Mouse (Mus musculus) olfactory bulb, adult 2 months (tissue): ENCODE data around the gene Fbxl5. TPM values are rescaled to one million over a fixed set of nuclear protein-coding genes. Genes with fewer than 3 reads are reported as not detected.

Source experiments
- H3K27ac ChIP-seq: fragments of 200-500 bp; 2 replicates; pipeline ENCODE4 v1.5.1; 2012; ENCODE audit warnings: low read depth, low read length; ENCODE audit not compliant: insufficient read depth
- H3K4me1 ChIP-seq: fragments of 200-500 bp; 2 replicates; pipeline ENCODE4 v1.6.1; 2012; ENCODE audit warnings: low read length; ENCODE audit not compliant: control insufficient read depth, insufficient read depth
- H3K4me3 ChIP-seq: fragments of 200-500 bp; 2 replicates; pipeline ENCODE4 v1.5.1; 2012; ENCODE audit warnings: mild to moderate bottlenecking, low read depth, low read length, moderate library complexity; ENCODE audit not compliant: insufficient read depth
- CTCF ChIP-seq: fragments of 200-500 bp; IDR thresholded peaks from 2 replicates; pipeline ENCODE4 v1.5.1; 2012; ENCODE audit warnings: low read depth, mild to moderate bottlenecking, low read length, moderate library complexity; ENCODE audit not compliant: insufficient read depth
- POLR2A ChIP-seq: fragments of 200-500 bp; IDR thresholded peaks from 2 replicates; pipeline ENCODE4 v1.6.1; 2012; ENCODE audit warnings: mild to moderate bottlenecking, low read depth, low read length, moderate library complexity; ENCODE audit not compliant: insufficient read depth
- WGBS: fragments of 180-500 bp; shearing (Covaris S2); methylation state at CpG from one replicate; pipeline ENCODE4 v1.1.7; 2018; 5-methylcytosine and 5-hydroxymethylcytosine counted together
- polyA plus RNA-seq: library from polyadenylated mRNA; stranded (reverse); fragments of >200 nt; gene quantifications from 2 replicates; pipeline ENCODE4 v1.2.4, GENCODE M21; 2012; ENCODE audit warnings: low replicate concordance; ENCODE audit not compliant: missing spikeins, insufficient read depth, insufficient read length

The Fbxl5 gene
- polyA plus RNA-seq, 1 experiment = not detected

DNA sequence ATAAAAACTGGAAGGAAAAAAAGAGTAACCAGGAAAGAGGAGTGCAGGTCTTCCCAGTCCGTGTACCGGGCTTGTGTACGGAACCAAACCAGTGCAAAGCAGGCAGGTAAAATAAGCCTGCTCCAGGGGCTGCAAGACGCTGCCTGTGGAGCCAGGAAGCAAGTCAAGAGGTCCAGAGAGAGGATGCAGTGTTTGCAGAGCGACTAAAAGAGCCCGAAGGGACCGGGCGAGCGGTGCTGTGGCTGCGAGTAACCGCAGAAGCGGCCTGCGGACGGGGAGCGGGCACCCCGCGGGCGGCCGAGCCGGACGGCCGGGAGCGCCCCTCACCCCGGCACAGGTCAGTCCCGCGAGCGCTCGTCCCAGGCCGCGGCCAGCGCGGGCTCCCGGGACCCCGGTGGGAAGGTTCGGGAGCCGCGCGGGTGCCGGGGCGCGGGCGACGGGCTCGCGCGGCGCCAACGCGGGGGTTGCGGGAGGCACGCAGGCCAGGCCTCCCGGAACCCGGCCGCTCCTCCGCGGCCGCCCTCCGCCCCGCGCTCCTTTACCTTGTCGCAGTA, 39.9 kb downstream of the Fbxl5 start:
- TF ChIP-seq CTCF (no peak), POLR2A (no peak)
- under 1% methylated on average over 60 of the region's 61 CpGs for WGBS
- H3K4me1 ChIP-seq = peaks cover 2% of the 10 kb centered on the region

DNA sequence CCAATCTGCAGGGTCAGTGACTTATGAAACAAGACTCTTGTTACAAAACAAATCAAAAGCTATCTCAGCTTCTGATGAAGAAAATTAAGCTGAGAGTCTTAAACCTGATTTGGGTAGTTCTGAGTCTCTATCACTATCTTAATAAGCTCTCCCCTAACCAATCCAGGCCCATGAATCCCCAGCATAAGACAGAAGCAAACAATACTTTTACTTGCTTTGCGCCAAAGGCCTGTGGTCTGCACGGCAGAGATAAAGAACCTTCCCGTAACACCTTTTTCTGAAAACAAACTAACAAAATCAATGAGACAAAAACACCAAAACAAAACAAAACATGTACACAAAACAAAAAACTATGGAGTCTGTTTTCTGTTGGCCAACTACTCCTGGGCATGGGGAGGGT, 42.9 kb downstream of the Fbxl5 start:
- TF ChIP-seq POLR2A (no peak), CTCF (no peak)
- WGBS = 91% methylated on average over 3 of the region's 3 CpGs
- no peak overlapping the region for H3K27ac ChIP-seq
- no peak overlapping the region for H3K4me3 ChIP-seq
- peaks cover 2% of the 10 kb centered on the region for H3K4me1 ChIP-seq

More for the DNA sequence above, 39.9 kb downstream of the Fbxl5 start:
- H3K4me3 ChIP-seq = peak overlapping the region; percentile 76
- peak overlapping the region; percentile 58 for H3K27ac ChIP-seq

GRCm38 (mm10) chr5:43776993-43777392, 44.4 kb downstream of the Fbxl5 start:
- Histone ChIP-seq H3K4me3 (no peak overlapping the region), H3K27ac (no peak overlapping the region), H3K4me1 (no peaks in the 10 kb centered on the region)
- 21% methylated on average over 1 of the region's 1 CpGs for WGBS
- no peak for TF ChIP-seq CTCF
- no peak for TF ChIP-seq POLR2A

- TF ChIP-seq POLR2A = no peak
- TF ChIP-seq CTCF = no peak
- H3K27ac ChIP-seq = no peak overlapping the region
Observed at GRCm38 (mm10) chr5:43776407-43776806, 45.0 kb downstream of the Fbxl5 start.

GRCm38 (mm10) chr5:43771555-43771954, 49.9 kb downstream of the Fbxl5 start:
- 78% methylated on average over 3 of the region's 3 CpGs for WGBS
- no peak overlapping the region for H3K4me3 ChIP-seq
- no peaks in the 10 kb centered on the region for H3K4me1 ChIP-seq
- TF ChIP-seq POLR2A = no peak
- H3K27ac ChIP-seq = no peak overlapping the region

More at GRCm38 (mm10) chr5:43776407-43776806, 45.0 kb downstream of the Fbxl5 start:
- Histone ChIP-seq H3K4me1 (no peaks in the 10 kb centered on the region), H3K4me3 (no peak overlapping the region)

DNA sequence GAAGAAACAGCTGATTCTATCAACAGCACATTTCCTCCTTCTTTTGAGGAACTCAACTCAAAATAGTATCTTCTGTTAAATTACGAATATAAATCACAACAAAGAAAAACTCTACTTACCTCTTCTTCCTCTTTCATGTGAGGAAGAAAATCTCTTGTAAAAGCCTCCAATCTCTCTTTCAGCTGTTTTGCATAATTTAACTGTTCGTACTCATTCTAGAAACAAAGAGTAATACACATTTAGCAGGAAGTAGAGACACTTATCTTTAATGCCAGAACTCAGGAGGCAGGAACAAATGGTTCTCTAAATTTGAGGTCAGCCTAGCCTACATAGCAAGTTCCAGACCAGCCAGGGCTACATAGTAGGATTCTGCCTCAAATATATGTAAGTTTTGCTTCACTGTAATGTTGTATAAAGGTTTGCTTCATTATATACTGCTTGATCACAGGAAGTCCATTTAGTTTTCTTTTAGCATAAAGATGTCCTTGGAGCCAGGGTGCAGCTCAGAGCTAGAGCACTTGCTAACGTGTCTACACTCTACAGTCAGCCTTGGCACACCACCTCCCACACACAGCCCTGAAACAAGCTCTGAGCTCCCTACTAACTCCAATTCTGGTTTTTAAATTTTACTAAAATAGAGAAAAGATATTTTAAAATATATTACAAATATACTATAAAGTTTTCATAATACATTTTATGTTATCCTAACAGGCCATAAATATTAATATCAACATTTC, 50.7 kb downstream of the Fbxl5 start:
- no peak for TF ChIP-seq POLR2A
- TF ChIP-seq CTCF = no peak
- WGBS = 60% methylated on average over 3 of the region's 3 CpGs

GRCm38 (mm10) chr5:43749092-43749491, 72.3 kb downstream of the Fbxl5 start:
- TF ChIP-seq POLR2A = no peak
- TF ChIP-seq CTCF = no peak
- no peak overlapping the region for H3K27ac ChIP-seq
- 73% methylated on average over 3 of the region's 3 CpGs for WGBS

More for the DNA sequence above, 50.7 kb downstream of the Fbxl5 start:
- Histone ChIP-seq H3K4me3 (no peak overlapping the region), H3K4me1 (no peaks in the 10 kb centered on the region), H3K27ac (no peak overlapping the region)

DNA sequence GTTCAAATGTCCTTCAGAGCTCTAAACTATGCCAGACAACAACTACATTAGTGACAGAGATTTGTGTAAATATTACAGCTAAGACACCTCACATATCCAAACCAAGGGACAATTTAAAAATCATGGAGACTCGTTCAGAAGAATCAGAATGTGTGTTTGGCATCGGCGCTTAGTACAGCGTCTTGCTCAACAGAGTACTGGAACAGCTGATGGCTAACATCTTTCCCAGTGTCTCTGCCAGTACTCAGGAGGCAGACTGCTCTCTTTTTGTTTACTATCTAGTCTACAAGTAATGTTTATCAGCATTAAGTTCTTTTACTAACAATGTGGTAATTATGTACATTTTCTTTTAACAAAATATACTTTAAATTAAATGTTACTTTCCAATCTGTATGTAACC, 73.4 kb downstream of the Fbxl5 start:
- Histone ChIP-seq H3K4me1 (no peaks in the 10 kb centered on the region), H3K4me3 (no peak overlapping the region), H3K27ac (no peak overlapping the region)
- 60% methylated on average over 4 of the region's 4 CpGs for WGBS
- TF ChIP-seq POLR2A = no peak
- no peak for TF ChIP-seq CTCF

More at GRCm38 (mm10) chr5:43749092-43749491, 72.3 kb downstream of the Fbxl5 start:
- Histone ChIP-seq H3K4me1 (no peaks in the 10 kb centered on the region), H3K4me3 (no peak overlapping the region)

GRCm38 (mm10) chr5:43745156-43745555, 76.3 kb downstream of the Fbxl5 start:
- no peaks in the 10 kb centered on the region for H3K4me1 ChIP-seq
- no peak for TF ChIP-seq POLR2A
- TF ChIP-seq CTCF = no peak
- WGBS = 83% methylated on average over 5 of the region's 5 CpGs
- no peak overlapping the region for H3K4me3 ChIP-seq
- no peak overlapping the region for H3K27ac ChIP-seq

- 88% methylated on average over 1 of the region's 1 CpGs for WGBS
- TF ChIP-seq POLR2A (no peak), CTCF (no peak)
- H3K4me3 ChIP-seq = no peak overlapping the region
- H3K27ac ChIP-seq = no peak overlapping the region
- H3K4me1 ChIP-seq = no peaks in the 10 kb centered on the region
Observed at GRCm38 (mm10) chr5:43744187-43744586, 77.3 kb downstream of the Fbxl5 start.
